Mouse (Mus musculus) urinary bladder, postnatal 14 days (tissue): Measurements from ENCODE around the gene C130050O18Rik.

Experiments used
- DNase-seq: peaks from one replicate; pipeline ENCODE4 v3.0.0; 2021; ENCODE audit warnings: low spot score

C130050O18Rik gene

GRCm38 (mm10) chr5:139397959-139398753, 6.9 kb upstream of the C130050O18Rik start:
- DNase-seq, result peak; percentile 91

GRCm38 (mm10) chr5:139398786-139399185, 6.3 kb upstream of the C130050O18Rik start:
- DNase-seq, result no peak

GRCm38 (mm10) chr5:139399991-139400390, 5.1 kb upstream of the C130050O18Rik start:
- no peak for DNase-seq

GRCm38 (mm10) chr5:139402106-139402505, 3.0 kb upstream of the C130050O18Rik start:
- DNase-seq, result no peak

GRCm38 (mm10) chr5:139403692-139404260, 1.3 kb upstream of the C130050O18Rik start:
- DNase-seq, result no peak

GRCm38 (mm10) chr5:139405478-139405877, 398 bp downstream of the C130050O18Rik start:
- DNase-seq, result no peak

GRCm38 (mm10) chr5:139405953-139406352, 873 bp downstream of the C130050O18Rik start:
- DNase-seq, result no peak

- no peak for DNase-seq
Observed at GRCm38 (mm10) chr5:139407121-139407885, 2.2 kb downstream of the C130050O18Rik start.

GRCm38 (mm10) chr5:139408511-139408910, 3.4 kb downstream of the C130050O18Rik start:
- no peak for DNase-seq

GRCm38 (mm10) chr5:139409412-139409811, 4.3 kb downstream of the C130050O18Rik start:
- DNase-seq, result peak; percentile 79

- DNase-seq, result no peak
Observed at GRCm38 (mm10) chr5:139410056-139410455, 5.0 kb downstream of the C130050O18Rik start.

- DNase-seq, result no peak
Observed at GRCm38 (mm10) chr5:139411117-139411516, 6.0 kb downstream of the C130050O18Rik start.

GRCm38 (mm10) chr5:139411665-139412314, 6.7 kb downstream of the C130050O18Rik start:
- DNase-seq, result no peak

GRCm38 (mm10) chr5:139413545-139413944, 8.5 kb downstream of the C130050O18Rik start:
- no peak for DNase-seq

GRCm38 (mm10) chr5:139415001-139415400, 9.9 kb downstream of the C130050O18Rik start:
- no peak for DNase-seq

- no peak for DNase-seq
Observed at GRCm38 (mm10) chr5:139416942-139417341, 11.9 kb downstream of the C130050O18Rik start.

GRCm38 (mm10) chr5:139417480-139417879, 12.4 kb downstream of the C130050O18Rik start:
- no peak for DNase-seq

- DNase-seq, result no peak
Observed at GRCm38 (mm10) chr5:139418110-139418509, 13.0 kb downstream of the C130050O18Rik start.

- DNase-seq, result no peak
Observed at GRCm38 (mm10) chr5:139418633-139419032, 13.6 kb downstream of the C130050O18Rik start.

GRCm38 (mm10) chr5:139423026-139423865, 18.2 kb downstream of the C130050O18Rik start, which contains the start of gene Gper1:
Gene Gper1 (plus strand): TSS chr5:139423151.
- DNase-seq, result peak; percentile 36

- DNase-seq, result no peak
Observed at GRCm38 (mm10) chr5:139425198-139425597, 20.1 kb downstream of the C130050O18Rik start.
